Mouse (Mus musculus) stomach, postnatal 0 days (tissue): ENCODE measurements at regions not wholly inside any gene's neighbourhood (a gene's known extent, or its start where the extent isn't known, plus 50 kb on each side); places are given as distances from the start of the nearest gene placed in this dataset.

Experiments used
- ATAC-seq: fragments of 200-750 bp; cut with Nextera tagmentation; 2 replicates; pipeline ENCODE4 v1.8.0; 2017; ENCODE audit not compliant: low FRiP score, low TSS enrichment
- DNase-seq: peaks from one replicate; pipeline ENCODE4 v3.0.0-alpha.2; 2016; ENCODE audit warnings: low spot score
- H3K27ac ChIP-seq: fragments of 300-500 bp; sonication (generic); replicated peaks from 2 replicates; pipeline ENCODE4 v1.5.1; 2014; ENCODE audit warnings: mild to moderate bottlenecking, control low read depth
- H3K27me3 ChIP-seq: fragments of 300-500 bp; sonication (generic); 2 replicates; pipeline ENCODE4 v1.6.1; 2014; ENCODE audit warnings: low read length; ENCODE audit not compliant: control insufficient read depth, insufficient read depth
- H3K36me3 ChIP-seq: fragments of 300-500 bp; sonication (generic); 2 replicates; pipeline ENCODE4 v1.6.1; 2014; ENCODE audit warnings: low read length, mixed read lengths; ENCODE audit not compliant: control insufficient read depth, insufficient read depth
- H3K4me1 ChIP-seq: fragments of 300-500 bp; sonication (generic); replicated peaks from 2 replicates; pipeline ENCODE4 v1.6.1; 2014; ENCODE audit warnings: antibody characterized with exemption; ENCODE audit not compliant: control insufficient read depth, insufficient read depth
- H3K4me2 ChIP-seq: fragments of 300-500 bp; sonication (generic); replicated peaks from 2 replicates; pipeline ENCODE4 v1.6.1; 2014; ENCODE audit warnings: low read depth, mild to moderate bottlenecking, control low read depth, moderate library complexity
- H3K4me3 ChIP-seq: fragments of 300-500 bp; sonication (generic); 2 replicates; pipeline ENCODE4 v1.5.1; 2014; ENCODE audit warnings: low read depth, low read length, control low read depth
- H3K9ac ChIP-seq: fragments of 300-500 bp; sonication (generic); 2 replicates; pipeline ENCODE4 v1.6.1; 2014; ENCODE audit warnings: mild to moderate bottlenecking, low read length, control low read depth, mixed read lengths
- H3K9me3 ChIP-seq: fragments of 300-500 bp; sonication (generic); 2 replicates; pipeline ENCODE4 v1.6.1; 2016; ENCODE audit warnings: low read length; ENCODE audit not compliant: control insufficient read depth
- CTCF ChIP-seq: IDR thresholded peaks from 2 replicates; pipeline ENCODE4 v1.5.1; 2016; ENCODE audit warnings: antibody characterized with exemption, low read depth, mild to moderate bottlenecking, moderate library complexity
- EP300 ChIP-seq: optimal IDR thresholded peaks from 2 replicates; pipeline ENCODE3; 2016; ENCODE audit warnings: antibody characterized with exemption
- WGBS: fragments of 180-500 bp; shearing (Covaris S2); extraction: QIAGEN DNeasy Blood & Tissue Kit; methylation state at CpG from one replicate; pipeline ENCODE4 v1.1.7; 2014; 5-methylcytosine and 5-hydroxymethylcytosine counted together

- Histone ChIP-seq H3K9ac (no peak overlapping the region), H3K9me3 (no peaks in the 10 kb centered on the region)
- 87% methylated on average over 1 of the region's 1 CpGs for WGBS
Observed at GRCm38 (mm10) chr13:83206622-83207021, 297.2 kb upstream of the Mef2c start.

GRCm38 (mm10) chr13:83207513-83207912 lies 296.3 kb upstream of the Mef2c start:
- no peaks in the 10 kb centered on the region for H3K4me1 ChIP-seq
- H3K9me3 ChIP-seq: no peaks in the 10 kb centered on the region
- DNase-seq (no peak), ATAC-seq (no peak)
- H3K4me3 ChIP-seq: no peak overlapping the region
- TF ChIP-seq EP300: no peak
- no peak for TF ChIP-seq CTCF
- 89% methylated on average over 4 of the region's 4 CpGs for WGBS
- no peak overlapping the region for H3K4me2 ChIP-seq
- no peak overlapping the region for H3K9ac ChIP-seq
- no peak overlapping the region for H3K27ac ChIP-seq
- no peaks in the 10 kb centered on the region for H3K36me3 ChIP-seq
- no peaks in the 10 kb centered on the region for H3K27me3 ChIP-seq

More at GRCm38 (mm10) chr13:83206622-83207021, 297.2 kb upstream of the Mef2c start:
- TF ChIP-seq CTCF (no peak), EP300 (no peak)
- no peak overlapping the region for H3K27ac ChIP-seq
- no peak overlapping the region for H3K4me3 ChIP-seq
- no peak overlapping the region for H3K4me2 ChIP-seq
- DNase-seq (no peak), ATAC-seq (no peak)
- no peaks in the 10 kb centered on the region for H3K27me3 ChIP-seq
- H3K36me3 ChIP-seq: no peaks in the 10 kb centered on the region
- no peaks in the 10 kb centered on the region for H3K4me1 ChIP-seq

- DNase-seq (no peak), ATAC-seq (no peak)
- 72% methylated on average over 5 of the region's 5 CpGs for WGBS
- no peaks in the 10 kb centered on the region for H3K4me1 ChIP-seq
- no peak overlapping the region for H3K27ac ChIP-seq
- no peak overlapping the region for H3K9ac ChIP-seq
- H3K36me3 ChIP-seq: no peaks in the 10 kb centered on the region
- H3K4me2 ChIP-seq: no peak overlapping the region
- H3K4me3 ChIP-seq: no peak overlapping the region
- H3K9me3 ChIP-seq: no peaks in the 10 kb centered on the region
- no peaks in the 10 kb centered on the region for H3K27me3 ChIP-seq
- TF ChIP-seq CTCF (no peak), EP300 (no peak)
Observed at GRCm38 (mm10) chr13:83208111-83208510, 295.7 kb upstream of the Mef2c start.

GRCm38 (mm10) chr13:83214811-83215210 lies 289.0 kb upstream of the Mef2c start:
- Histone ChIP-seq H3K9ac (no peak overlapping the region), H3K36me3 (no peaks in the 10 kb centered on the region), H3K27me3 (no peaks in the 10 kb centered on the region), H3K4me1 (no peaks in the 10 kb centered on the region), H3K9me3 (no peaks in the 10 kb centered on the region), H3K4me2 (no peak overlapping the region), H3K27ac (no peak overlapping the region), H3K4me3 (no peak overlapping the region)
- DNase-seq: no peak
- no peak for TF ChIP-seq EP300
- TF ChIP-seq CTCF: no peak
- ATAC-seq: no peak

- H3K9ac ChIP-seq: no peak overlapping the region
- DNase-seq (no peak), ATAC-seq (no peak)
- no peak overlapping the region for H3K4me3 ChIP-seq
- H3K9me3 ChIP-seq: no peaks in the 10 kb centered on the region
- WGBS: 88% methylated on average over 3 of the region's 3 CpGs
- no peaks in the 10 kb centered on the region for H3K36me3 ChIP-seq
- no peak overlapping the region for H3K4me2 ChIP-seq
- TF ChIP-seq CTCF (no peak), EP300 (no peak)
- no peak overlapping the region for H3K27ac ChIP-seq
- no peaks in the 10 kb centered on the region for H3K27me3 ChIP-seq
- no peaks in the 10 kb centered on the region for H3K4me1 ChIP-seq
Observed at GRCm38 (mm10) chr13:83216454-83216853, 287.4 kb upstream of the Mef2c start.

- Histone ChIP-seq H3K4me1 (no peaks in the 10 kb centered on the region), H3K36me3 (no peaks in the 10 kb centered on the region), H3K4me2 (no peak overlapping the region), H3K9ac (no peak overlapping the region), H3K27ac (no peak overlapping the region), H3K9me3 (no peaks in the 10 kb centered on the region), H3K27me3 (no peaks in the 10 kb centered on the region), H3K4me3 (no peak overlapping the region)
- no peak for ATAC-seq
- DNase-seq: no peak
- WGBS: 90% methylated on average over 1 of the region's 1 CpGs
- TF ChIP-seq CTCF (no peak), EP300 (no peak)
Observed at GRCm38 (mm10) chr13:83252452-83252851, 251.4 kb upstream of the Mef2c start.
